ENCODE assay signal across 11 mouse cellular contexts in genomic region chr17:14420460-14421046, GRCm38 (mm10).
DNase-seq lines count a peak whose midpoint lies in the region; ATAC-seq and TF ChIP-seq lines count a peak whose summit lies in the region.
"Had no signal": no experiment of that assay in that cellular context is flagged by ENCODE, and none has a peak within 500 bp of the region (broad histone marks: within the 10 kb centered on the region; RNA-seq: fewer than 3 reads in every experiment).

No protein-coding gene starts in this region.

- peaks cover 56% of the 10 kb centered on the region for H3K27me3 ChIP-seq in heart, embryonic 11.5 days (ENCODE audit: control insufficient read depth, insufficient read depth, low read length)
- no peaks in the 10 kb centered on the region for H3K27me3 ChIP-seq in kidney, adult 2 months (replicated peaks; ENCODE audit: control insufficient read depth, insufficient read depth, low read length)
- no peaks in the 10 kb centered on the region for H3K27me3 ChIP-seq in midbrain, embryonic 10.5 days (ENCODE audit: low read depth, poor library complexity, severe bottlenecking)

- peak; percentile 94 for DNase-seq in heart, adult 11 months
- peak; percentile 77 for DNase-seq in NIH3T3 (ENCODE audit: low read depth)
- DNase-seq in cerebellum, adult 18-20 months = peak; percentile 5 to 13
- DNase-seq in gastrocnemius, postnatal 25 days = peak; percentile 52
- no peak for DNase-seq in kidney, adult 2 months
- no peak for DNase-seq in midbrain, embryonic 10.5 days (ENCODE audit: low spot score)
- no peak for DNase-seq in lung, postnatal 14 days

- TF ChIP-seq POLR2A in kidney, adult 2 months (IDR thresholded peaks at IDR 0.05; ENCODE audit: low read depth, low read length) = no peak

- WGBS in heart, embryonic 11.5 days (ENCODE audit: insufficient replicate concordance) = 38% methylated on average over 8 of the region's 8 CpGs
- WGBS in kidney, adult 2 months = 67% methylated on average over 8 of the region's 8 CpGs
- 37% methylated on average over 8 of the region's 8 CpGs for WGBS in midbrain, embryonic 10.5 days

- no peak for ATAC-seq in heart, embryonic 11.5 days (replicated peaks; ENCODE audit: insufficient number of reproducible peaks, low FRiP score, low TSS enrichment)
- ATAC-seq: hindbrain, postnatal 0 days had no signal

- no peak overlapping the region for H3K4me2 ChIP-seq in heart, embryonic 11.5 days
- H3K4me2 ChIP-seq: embryonic facial prominence, embryonic 13.5 days had no signal

- H3K36me3 ChIP-seq in heart, embryonic 11.5 days (ENCODE audit: control insufficient read depth, insufficient read depth, low read length) = no peaks in the 10 kb centered on the region
- H3K36me3 ChIP-seq in kidney, adult 2 months (ENCODE audit: control insufficient read depth, insufficient read depth, low read length) = no peaks in the 10 kb centered on the region
- no peaks in the 10 kb centered on the region for H3K36me3 ChIP-seq in midbrain, embryonic 10.5 days
- H3K36me3 ChIP-seq: embryonic facial prominence, embryonic 13.5 days had no signal

- TF ChIP-seq CTCF in kidney, adult 2 months (conservative IDR thresholded peaks at IDR 0.05; ENCODE audit: insufficient read depth, insufficient read length, low read depth, low read length) = no peak

- H3K9me3 ChIP-seq in heart, embryonic 11.5 days (replicated peaks; ENCODE audit: control insufficient read depth, low read length) = no peaks in the 10 kb centered on the region
- no peaks in the 10 kb centered on the region for H3K9me3 ChIP-seq in midbrain, embryonic 10.5 days (replicated peaks)
- H3K9me3 ChIP-seq: embryonic facial prominence, embryonic 13.5 days had no signal

- no peak overlapping the region for H3K4me3 ChIP-seq in heart, embryonic 11.5 days (ENCODE audit: low read depth, low read length)
- no peak overlapping the region for H3K4me3 ChIP-seq in kidney, adult 2 months (ENCODE audit: insufficient read depth, low read depth, low read length)
- no peak overlapping the region for H3K4me3 ChIP-seq in midbrain, embryonic 10.5 days
- H3K4me3 ChIP-seq: embryonic facial prominence, embryonic 13.5 days had no signal

- H3K27ac ChIP-seq in heart, embryonic 11.5 days (ENCODE audit: low read depth, low read length) = no peak overlapping the region
- H3K27ac ChIP-seq in kidney, adult 2 months (ENCODE audit: insufficient read depth, low read depth, low read length) = no peak overlapping the region
- no peak overlapping the region for H3K27ac ChIP-seq in midbrain, embryonic 10.5 days (replicated peaks)
- H3K27ac ChIP-seq: embryonic facial prominence, embryonic 13.5 days; hindbrain, postnatal 0 days; liver, embryonic 14.5 days had no signal

- no peak overlapping the region for H3K9ac ChIP-seq in heart, embryonic 11.5 days (ENCODE audit: low read depth, low read length)
- H3K9ac ChIP-seq: embryonic facial prominence, embryonic 13.5 days; liver, embryonic 14.5 days had no signal

- H3K4me1 ChIP-seq in heart, embryonic 11.5 days (ENCODE audit: control insufficient read depth, insufficient read depth, low read length) = no peaks in the 10 kb centered on the region
- H3K4me1 ChIP-seq in kidney, adult 2 months (ENCODE audit: control insufficient read depth, insufficient read depth, low read length) = no peaks in the 10 kb centered on the region
- H3K4me1 ChIP-seq in midbrain, embryonic 10.5 days = peaks cover 10% of the 10 kb centered on the region

Comparison
In these comparisons a context has a peak if more than half of its experiments do, and no peak if none do; other contexts are left out.
1. DNase-seq: peak in heart, adult 11 months (single experiment), NIH3T3 (single experiment), cerebellum, adult 18-20 months (2 of 2) and gastrocnemius, postnatal 25 days (single experiment); none in kidney, adult 2 months (single experiment), midbrain, embryonic 10.5 days (single experiment) and lung, postnatal 14 days (single experiment).